Mouse (Mus musculus) embryonic facial prominence, embryonic 11.5 days (tissue): ENCODE measurements around the gene Zbtb48. TPM values are rescaled to one million over a fixed set of nuclear protein-coding genes. Genes with fewer than 3 reads are reported as not detected.

ENCODE experiments used
- ATAC-seq: fragments of 200-750 bp; cut with Nextera tagmentation; replicated peaks from 2 replicates; pipeline ENCODE4 v1.8.0; 2017; ENCODE audit warnings: low read depth; ENCODE audit not compliant: insufficient number of reproducible peaks, low FRiP score, low TSS enrichment
- DNase-seq: peaks from one replicate; pipeline ENCODE4 v3.0.0-alpha.2; 2015; ENCODE audit warnings: low spot score
- H3K27ac ChIP-seq: fragments of 300-500 bp; sonication (generic); replicated peaks from 2 replicates; pipeline ENCODE4 v1.5.1; 2014; ENCODE audit warnings: mild to moderate bottlenecking, low read depth, low read length, control low read depth
- H3K27me3 ChIP-seq: fragments of 300-500 bp; sonication (generic); 2 replicates; pipeline ENCODE4 v1.6.1; 2014; ENCODE audit warnings: mild to moderate bottlenecking, low read length, moderate library complexity, mixed read lengths; ENCODE audit not compliant: control insufficient read depth, insufficient read depth
- H3K36me3 ChIP-seq: fragments of 300-500 bp; sonication (generic); replicated peaks from 2 replicates; pipeline ENCODE4 v1.6.1; 2014; ENCODE audit warnings: low read depth, mild to moderate bottlenecking, low read length, moderate library complexity, mixed read lengths; ENCODE audit not compliant: control insufficient read depth, insufficient read depth
- H3K4me1 ChIP-seq: fragments of 300-500 bp; sonication (generic); 2 replicates; pipeline ENCODE4 v1.6.1; 2014; ENCODE audit warnings: low read length, mixed read lengths; ENCODE audit not compliant: control insufficient read depth, insufficient read depth
- H3K4me2 ChIP-seq: fragments of 300-500 bp; sonication (generic); 2 replicates; pipeline ENCODE4 v1.6.1; 2014; ENCODE audit warnings: low read depth, mild to moderate bottlenecking, control low read depth, low read length, moderate library complexity
- H3K4me3 ChIP-seq: fragments of 300-500 bp; sonication (generic); 2 replicates; pipeline ENCODE4 v1.5.1; 2014; ENCODE audit warnings: low read depth, low read length, control low read depth
- H3K9ac ChIP-seq: fragments of 300-500 bp; sonication (generic); replicated peaks from 2 replicates; pipeline ENCODE4 v1.6.1; 2014; ENCODE audit warnings: mild to moderate bottlenecking, control low read depth, low read length
- H3K9me3 ChIP-seq: fragments of 300-500 bp; sonication (generic); replicated peaks from 2 replicates; pipeline ENCODE4 v1.6.1; 2016; ENCODE audit warnings: mild to moderate bottlenecking, low read length, inconsistent platforms, mixed read lengths; ENCODE audit not compliant: control insufficient read depth
- WGBS: fragments of 180-500 bp; shearing (Covaris S2); extraction: QIAGEN DNeasy Blood & Tissue Kit; methylation state at CpG from one replicate; pipeline ENCODE4 v1.1.7; 2014; 5-methylcytosine and 5-hydroxymethylcytosine counted together
- polyA plus RNA-seq: library from polyadenylated mRNA; unstranded; fragments of >200 nt; fragmentation: Nextera tagmentation; extraction: Ambion mirVana; gene quantifications from 2 replicates; pipeline ENCODE4 v1.2.1, GENCODE M21; 2014

The Zbtb48 gene
- polyA plus RNA-seq, 1 experiment from 2014 or later: 21.5 TPM

DNA sequence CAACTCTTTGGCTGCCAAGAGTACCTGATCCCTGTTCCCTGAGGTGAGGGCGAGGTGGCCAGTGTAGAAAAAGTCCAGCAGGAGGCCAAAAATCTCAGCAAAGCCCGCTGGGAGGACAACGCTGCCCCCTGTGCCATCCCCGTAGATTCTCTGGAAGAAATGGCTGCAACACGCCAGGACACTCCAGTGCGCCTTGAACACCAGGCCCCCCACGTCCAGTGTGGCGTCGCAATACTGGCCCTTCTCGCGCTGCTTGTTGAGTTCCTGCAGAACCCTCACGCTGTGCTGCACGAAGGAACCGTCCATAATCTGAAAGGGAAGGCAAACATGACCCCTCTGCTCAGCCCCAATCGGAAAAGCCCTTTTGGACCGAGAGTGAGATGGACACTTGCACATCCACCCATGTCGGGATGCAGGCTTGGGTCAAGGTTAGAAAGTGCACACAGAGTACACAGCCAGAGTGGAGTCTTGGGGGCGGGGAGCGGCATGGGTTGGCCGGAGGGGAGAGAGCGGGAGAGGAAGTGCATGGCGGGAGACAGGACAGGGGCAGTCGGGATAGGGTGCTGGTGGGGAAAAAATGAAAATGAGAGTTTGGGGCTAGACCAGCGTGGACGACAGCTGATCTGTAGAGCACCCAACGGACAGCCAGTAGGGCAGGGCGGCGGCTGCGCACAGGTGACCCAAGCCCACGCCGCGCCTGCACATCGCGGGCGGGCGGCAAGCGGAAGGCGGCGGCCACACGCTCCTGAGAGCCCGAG, 541 bp downstream of the Zbtb48 start:
- Histone ChIP-seq H3K27ac (no peak overlapping the region), H3K4me3 (peak overlapping the region; percentile 61), H3K4me2 (peak overlapping the region; percentile 87), H3K36me3 (no peaks in the 10 kb centered on the region; the same call in none of the 2 replicates), H3K9me3 (no peaks in the 10 kb centered on the region), H3K4me1 (peaks cover 9% of the 10 kb centered on the region), H3K27me3 (no peaks in the 10 kb centered on the region), H3K9ac (peak overlapping the region; percentile 57)
- DNase-seq (no peak), ATAC-seq (peak; percentile 49)
- 2% methylated on average over 36 of the region's 41 CpGs for WGBS

DNA sequence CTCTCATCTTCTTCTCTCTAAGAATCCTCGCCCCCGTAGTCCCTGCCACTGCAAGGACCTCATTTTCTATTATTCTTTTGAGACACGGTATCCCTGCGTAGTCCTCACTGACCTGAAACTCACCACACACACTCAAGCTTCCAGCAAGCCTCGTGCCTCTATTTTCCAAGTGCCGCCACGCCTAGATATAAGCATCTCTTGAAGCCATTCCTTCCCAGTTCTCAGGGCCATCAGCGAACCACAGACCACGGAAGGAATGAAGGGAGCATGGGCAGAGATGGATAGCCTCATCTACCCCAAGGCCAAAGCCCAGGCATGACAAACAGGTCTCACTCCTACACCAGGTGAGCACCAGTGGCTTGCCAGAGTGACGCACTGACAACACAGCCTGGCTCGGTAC, 2.9 kb downstream of the Zbtb48 start:
- peaks cover 9% of the 10 kb centered on the region for H3K4me1 ChIP-seq
- no peaks in the 10 kb centered on the region for H3K9me3 ChIP-seq
- H3K4me2 ChIP-seq: no peak overlapping the region

DNA sequence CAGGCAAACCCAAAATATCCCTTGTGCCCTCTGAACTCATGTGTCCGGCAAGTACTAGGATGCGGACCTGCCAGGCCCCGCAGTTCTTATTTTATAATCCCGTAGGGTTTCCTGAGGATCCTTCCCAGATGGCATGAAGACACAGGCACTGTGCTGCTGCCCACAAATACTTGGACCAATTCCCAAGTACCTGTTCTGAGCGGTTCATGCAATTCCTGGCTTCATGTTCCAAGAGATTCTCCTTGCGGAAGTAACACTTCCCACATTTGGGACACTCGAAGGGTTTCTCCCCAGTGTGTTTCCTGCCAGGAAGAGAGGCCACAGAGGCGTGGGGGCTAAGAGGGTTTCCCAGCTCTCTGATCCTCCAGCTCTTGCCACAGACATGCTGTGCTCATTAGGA, 5.0 kb downstream of the Zbtb48 start:
- 89% methylated on average over 8 of the region's 8 CpGs for WGBS
- Histone ChIP-seq H3K4me2 (no peak overlapping the region), H3K27me3 (no peaks in the 10 kb centered on the region), H3K9me3 (no peaks in the 10 kb centered on the region), H3K36me3 (peaks cover 11% of the 10 kb centered on the region), H3K27ac (no peak overlapping the region), H3K4me1 (peaks cover 6% of the 10 kb centered on the region), H3K4me3 (no peak overlapping the region), H3K9ac (no peak overlapping the region)
- DNase-seq (no peak), ATAC-seq (no peak)

More for the DNA sequence above, 2.9 kb downstream of the Zbtb48 start:
- no peak for DNase-seq
- Histone ChIP-seq H3K36me3 (peaks cover 10% of the 10 kb centered on the region), H3K4me3 (no peak overlapping the region), H3K27ac (no peak overlapping the region), H3K27me3 (no peaks in the 10 kb centered on the region), H3K9ac (no peak overlapping the region)
- ATAC-seq: no peak
- 91% methylated on average over 11 of the region's 11 CpGs for WGBS

DNA sequence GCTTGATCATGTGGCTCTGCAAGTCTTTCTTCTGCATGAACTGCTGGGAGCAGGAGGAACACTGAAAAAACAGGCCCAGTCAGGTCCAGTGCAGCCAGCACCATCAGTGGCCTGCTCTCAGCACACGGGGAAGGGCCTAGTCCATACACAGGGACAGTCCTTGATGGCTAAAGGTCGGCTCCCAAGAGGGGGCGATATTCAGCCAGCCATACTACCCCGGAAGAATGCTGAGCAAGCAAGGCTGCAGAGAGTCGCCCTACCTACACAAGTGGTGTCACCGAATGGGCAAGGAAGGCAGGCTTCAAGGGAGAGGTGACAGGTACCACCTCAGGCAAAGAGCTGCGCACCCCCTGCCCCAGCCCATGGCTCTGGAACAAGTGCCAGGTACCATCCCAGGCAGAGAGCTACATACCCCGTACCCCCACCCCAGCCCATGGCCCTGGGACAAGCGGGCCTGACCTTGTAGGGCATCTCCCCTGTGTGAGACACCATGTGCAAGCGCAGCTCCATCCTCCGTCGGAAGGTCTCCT, 5.8 kb downstream of the Zbtb48 start:
- Histone ChIP-seq H3K4me1 (peaks cover 5% of the 10 kb centered on the region), H3K36me3 (peaks cover 11% of the 10 kb centered on the region), H3K9ac (no peak overlapping the region), H3K27me3 (no peaks in the 10 kb centered on the region), H3K27ac (no peak overlapping the region), H3K9me3 (no peaks in the 10 kb centered on the region), H3K4me3 (no peak overlapping the region), H3K4me2 (no peak overlapping the region)
- ATAC-seq (no peak), DNase-seq (no peak)
- WGBS: 75% methylated on average over 12 of the region's 12 CpGs

DNA sequence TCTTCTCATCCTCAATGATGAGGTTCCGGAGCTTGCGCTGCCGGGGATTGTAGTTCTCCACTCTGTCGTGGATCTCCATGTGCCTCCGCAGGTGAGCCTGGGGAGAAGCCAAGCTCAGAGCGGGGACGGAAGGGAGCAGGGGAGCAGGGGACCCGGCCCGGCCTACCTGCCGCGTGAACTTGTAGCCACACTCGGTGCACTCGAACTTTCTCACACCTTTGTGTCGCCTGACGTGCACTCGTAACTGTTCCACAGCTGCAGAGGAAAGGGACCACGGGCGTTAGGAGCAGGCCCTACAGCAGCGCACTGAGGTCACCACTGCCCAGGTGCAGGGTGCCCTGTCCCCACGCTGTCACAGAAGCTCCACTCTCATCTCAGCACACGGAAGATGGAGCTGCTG, 7.4 kb downstream of the Zbtb48 start:
- Histone ChIP-seq H3K27ac (no peak overlapping the region), H3K9me3 (no peaks in the 10 kb centered on the region), H3K27me3 (no peaks in the 10 kb centered on the region), H3K9ac (no peak overlapping the region), H3K36me3 (peaks cover 11% of the 10 kb centered on the region), H3K4me1 (no peaks in the 10 kb centered on the region), H3K4me3 (no peak overlapping the region), H3K4me2 (no peak overlapping the region)
- DNase-seq: no peak
- ATAC-seq: no peak
- WGBS: 89% methylated on average over 21 of the region's 21 CpGs

DNA sequence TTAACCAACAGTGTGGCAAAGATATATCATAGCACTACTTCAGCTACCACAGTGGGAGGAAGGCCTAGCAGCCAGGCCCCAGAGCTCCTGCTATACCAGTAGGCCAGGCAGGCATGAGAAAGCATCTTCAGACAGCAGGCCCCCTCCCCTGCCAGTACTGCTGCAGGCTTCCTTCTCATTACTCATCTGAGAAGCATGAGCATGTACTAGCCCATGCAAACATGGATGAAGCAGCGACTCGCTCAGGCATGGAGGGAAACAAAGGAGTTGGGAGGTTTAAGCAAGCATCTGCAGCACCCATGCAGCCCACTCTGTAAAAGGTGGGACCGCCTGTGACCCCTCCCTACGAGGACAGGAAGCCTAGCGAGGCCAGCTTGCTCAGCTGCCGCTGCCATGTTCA, 8.4 kb downstream of the Zbtb48 start:
- WGBS: 87% methylated on average over 6 of the region's 6 CpGs
- DNase-seq: no peak
- H3K4me1 ChIP-seq: no peaks in the 10 kb centered on the region
- peaks cover 11% of the 10 kb centered on the region for H3K36me3 ChIP-seq
- H3K9ac ChIP-seq: no peak overlapping the region
- no peak overlapping the region for H3K4me3 ChIP-seq
- no peaks in the 10 kb centered on the region for H3K27me3 ChIP-seq
- no peak overlapping the region for H3K4me2 ChIP-seq
- no peak for ATAC-seq
- no peaks in the 10 kb centered on the region for H3K9me3 ChIP-seq
- H3K27ac ChIP-seq: no peak overlapping the region

DNA sequence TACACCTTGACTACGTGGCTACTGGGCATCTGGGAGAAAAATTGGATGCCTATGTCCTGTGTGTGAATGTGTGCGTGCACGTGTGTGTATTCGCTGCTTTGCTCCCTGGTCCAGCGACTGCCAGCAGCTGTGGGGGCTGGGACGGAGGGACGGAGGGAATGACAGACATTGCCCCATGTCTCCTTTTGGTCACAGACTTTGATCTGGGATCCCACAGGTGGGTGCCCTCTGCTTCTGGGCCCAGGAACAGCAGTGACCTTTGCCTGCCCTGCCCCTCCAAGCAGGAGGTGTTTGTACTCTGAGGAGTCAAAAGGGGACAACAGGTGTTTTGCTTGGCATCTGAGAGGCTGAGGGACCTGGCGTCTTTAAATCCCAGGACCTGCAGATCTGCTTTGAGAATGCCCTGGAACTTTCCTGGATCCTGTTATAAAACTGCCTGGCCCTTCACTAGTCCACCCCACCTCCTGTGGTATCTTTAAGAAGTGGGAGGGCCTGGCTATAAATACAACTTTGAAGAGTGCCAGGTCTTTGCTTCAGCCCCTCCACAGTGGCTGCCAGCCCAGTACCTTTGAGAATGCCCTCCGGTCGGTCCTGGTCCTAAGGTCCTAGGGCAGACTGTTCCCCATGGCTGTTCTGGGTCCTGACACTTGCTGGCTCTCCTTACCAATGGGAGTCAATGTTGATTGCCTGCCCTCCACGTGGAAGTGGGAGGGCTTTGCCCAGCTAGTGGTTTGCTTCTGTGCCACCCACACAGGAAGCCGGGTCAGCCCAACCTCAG, 14.2 kb downstream of the Zbtb48 start:
- Histone ChIP-seq H3K36me3 (no peaks in the 10 kb centered on the region; the same call in 1 of the 2 replicates), H3K27ac (no peak overlapping the region), H3K9me3 (no peaks in the 10 kb centered on the region), H3K4me2 (no peak overlapping the region), H3K4me3 (no peak overlapping the region), H3K9ac (no peak overlapping the region), H3K27me3 (no peaks in the 10 kb centered on the region; the same call in 1 of the 2 replicates), H3K4me1 (peaks cover 4% of the 10 kb centered on the region)
- DNase-seq (no peak), ATAC-seq (no peak)
- WGBS: 87% methylated on average over 12 of the region's 12 CpGs

DNA sequence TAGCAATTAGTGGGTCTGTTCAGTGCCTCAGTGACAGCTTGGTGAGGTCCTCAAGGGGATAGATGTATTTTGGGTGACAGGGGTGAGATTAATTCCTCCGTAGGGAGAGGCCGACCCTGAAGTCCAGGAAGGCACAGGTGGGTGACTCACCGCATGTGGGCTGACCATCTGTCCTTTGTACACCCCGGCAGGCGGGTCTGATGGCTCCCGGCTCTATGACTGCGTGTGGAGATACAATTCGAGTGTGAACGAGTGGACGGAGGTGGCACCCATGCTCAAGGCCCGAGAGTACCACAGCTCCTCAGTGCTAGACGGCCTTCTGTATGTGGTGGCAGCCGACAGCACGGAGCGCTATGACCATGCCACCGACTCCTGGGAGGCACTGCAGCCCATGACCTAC, 15.4 kb downstream of the Zbtb48 start:
- H3K36me3 ChIP-seq: no peaks in the 10 kb centered on the region; the same call in 1 of the 2 replicates
- WGBS: 90% methylated on average over 16 of the region's 16 CpGs
- H3K9ac ChIP-seq: no peak overlapping the region
- no peak overlapping the region for H3K27ac ChIP-seq
- H3K27me3 ChIP-seq: no peaks in the 10 kb centered on the region; the same call in 1 of the 2 replicates
- ATAC-seq (no peak), DNase-seq (no peak)
- no peaks in the 10 kb centered on the region for H3K9me3 ChIP-seq
- H3K4me3 ChIP-seq: no peak overlapping the region
- H3K4me1 ChIP-seq: peaks cover 4% of the 10 kb centered on the region
- no peak overlapping the region for H3K4me2 ChIP-seq
